Mouse (Mus musculus): ENCODE results near the gene Tada2a. TPM values are rescaled to one million over a fixed set of nuclear protein-coding genes. Genes with fewer than 3 reads are reported as not detected.
A peak's percentile ranks its signal among the peaks of the same experiment; 100 is the strongest.

Gene Tada2a
- polyA plus RNA-seq (2015; fragmentation: Nextera tagmentation; extraction: Ambion mirVana) = 38.8 and 40.1 TPM in 2 replicates

DNA sequence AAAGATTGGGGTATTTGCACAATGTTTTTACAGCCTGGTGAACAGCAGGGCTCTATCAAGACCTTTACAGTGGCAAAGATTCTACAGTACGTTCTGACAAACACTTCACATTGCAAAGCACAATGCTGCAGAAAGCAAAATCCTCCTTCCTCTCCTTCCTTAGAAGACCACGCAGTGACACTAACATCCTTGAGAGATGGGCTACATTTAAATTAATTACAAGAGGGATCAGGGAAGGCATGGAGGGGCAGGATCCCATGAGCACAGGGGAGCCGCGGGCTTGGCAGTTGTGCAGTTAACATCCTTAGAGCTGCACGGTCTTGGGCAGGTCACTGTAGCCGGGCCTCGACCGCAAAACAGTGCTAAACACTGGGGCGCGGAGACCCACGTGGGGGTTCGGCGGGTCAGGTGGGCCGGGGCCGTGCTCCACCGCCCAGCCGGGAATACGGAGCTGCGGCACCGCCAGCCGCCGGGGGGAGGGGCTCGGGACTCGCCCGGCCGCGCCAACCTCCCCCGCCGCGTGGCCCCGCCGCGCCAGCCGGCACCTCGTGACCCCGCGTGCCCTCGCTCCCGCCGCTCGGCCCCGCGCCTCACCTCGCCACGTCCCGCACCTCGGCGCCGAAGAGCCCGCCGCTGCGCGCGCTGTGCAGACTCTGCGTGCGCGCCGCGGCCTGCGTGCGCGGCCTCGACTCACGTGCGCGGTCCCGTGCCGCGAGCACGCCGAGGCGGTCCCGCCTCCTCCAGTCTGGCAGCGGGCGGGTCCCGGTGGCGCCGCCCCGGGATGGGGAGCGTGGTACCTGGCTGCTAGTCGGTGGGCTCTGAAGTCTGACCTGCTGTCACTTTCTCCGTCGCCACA is at the start of gene Tada2a, which contains the start of gene Acaca:
Tada2a (minus strand) TSS at position 658 of the 856 bp plus-strand sequence.
Acaca (plus strand) TSS at position 730 of the 856 bp plus-strand sequence.
- H3K4me3 ChIP-seq = peak within 1 kb of the TSS; percentile 79
- no peaks in the 10 kb centered on the region for H3K9me3 ChIP-seq (replicated peaks)
- peaks cover 28% of the 10 kb centered on the region for H3K36me3 ChIP-seq (ENCODE audit: poor library complexity, severe bottlenecking)
- H3K27ac ChIP-seq = no peak within 1 kb of the TSS; the same call in 1 of the 2 replicates
- ATAC-seq = peak; percentile 94
- H3K9ac ChIP-seq = peak within 1 kb of the TSS; percentile 88
- H3K4me2 ChIP-seq = peak within 1 kb of the TSS; percentile 68
- H3K4me1 ChIP-seq = peaks cover 28% of the 10 kb centered on the region
- under 1% methylated on average over 77 of the region's 83 CpGs for WGBS
- no peaks in the 10 kb centered on the region for H3K27me3 ChIP-seq

DNA sequence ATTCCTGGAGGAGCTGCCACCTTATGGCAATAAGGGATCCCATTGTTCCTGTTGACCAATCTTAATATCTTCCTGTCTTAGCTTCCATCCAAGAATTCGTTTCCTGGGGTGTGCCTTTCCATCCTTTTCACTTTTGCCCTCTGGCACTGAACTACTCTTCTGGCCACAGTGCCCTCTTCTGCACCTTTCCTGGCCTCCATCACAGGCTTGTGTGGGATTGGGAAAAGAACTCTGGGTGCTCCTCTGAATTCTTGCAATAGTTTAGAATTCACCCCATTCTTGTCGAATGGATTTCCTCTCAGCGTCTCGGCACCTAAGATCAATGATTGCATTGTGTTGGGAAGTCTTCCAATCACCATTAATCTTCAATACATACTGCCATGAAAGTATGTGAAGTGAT is 49.2 kb upstream of the Tada2a start:
- peaks cover 10% of the 10 kb centered on the region for H3K27me3 ChIP-seq
- H3K9me3 ChIP-seq (replicated peaks) = no peaks in the 10 kb centered on the region
- ATAC-seq = no peak
- H3K4me3 ChIP-seq = peak overlapping the region; percentile 83
- H3K9ac ChIP-seq = peak overlapping the region; percentile 80; the same call in 1 of the 2 replicates
- peak overlapping the region; percentile 65 for H3K4me2 ChIP-seq
- no peak overlapping the region for H3K27ac ChIP-seq
- H3K36me3 ChIP-seq (ENCODE audit: poor library complexity, severe bottlenecking) = no peaks in the 10 kb centered on the region
- 46% methylated on average over 4 of the region's 4 CpGs for WGBS
- H3K4me1 ChIP-seq = peaks cover 28% of the 10 kb centered on the region

DNA sequence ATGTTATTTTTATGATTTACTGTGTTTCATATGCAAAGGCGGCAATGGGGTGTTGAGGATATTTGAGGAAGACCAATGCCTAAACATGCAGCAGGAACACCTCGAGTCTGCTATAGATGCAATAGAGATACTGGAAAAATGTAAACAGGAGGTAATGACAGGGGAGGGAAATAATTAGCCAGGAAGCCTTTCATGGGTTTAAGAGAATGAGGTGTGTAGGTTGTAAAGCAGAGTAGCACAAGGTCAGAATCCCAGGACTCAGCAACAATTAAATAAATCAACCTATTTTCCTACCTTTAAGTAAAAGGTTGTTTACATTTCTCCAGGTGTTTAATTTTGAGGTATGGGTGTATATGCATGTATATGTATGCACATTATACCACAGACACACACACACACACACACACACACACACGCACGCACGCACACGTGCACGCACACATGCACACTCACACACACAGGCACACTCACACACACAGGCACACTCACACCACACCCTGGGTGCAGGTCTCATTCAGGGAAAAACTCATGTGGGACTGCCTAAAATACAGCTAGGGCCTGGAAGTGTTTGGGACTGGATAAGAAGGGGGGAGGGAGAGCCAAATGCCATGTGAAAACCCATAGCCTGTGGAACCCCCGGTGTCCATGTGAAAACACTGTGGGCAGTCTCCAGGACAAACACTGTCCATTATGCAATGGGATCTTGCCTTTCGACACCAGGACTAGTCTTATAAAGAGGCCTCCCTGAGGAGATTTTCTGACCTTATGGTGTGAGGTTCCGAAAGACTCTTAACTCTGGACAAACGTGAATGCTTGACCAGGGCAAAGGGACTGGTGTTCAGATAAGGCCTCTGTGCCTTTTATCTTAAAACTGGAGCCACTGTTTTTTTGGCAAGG is 43.4 kb upstream of the Tada2a start:
- Histone ChIP-seq H3K9ac (no peak overlapping the region), H3K4me2 (no peak overlapping the region), H3K9me3 (replicated peaks) (no peaks in the 10 kb centered on the region), H3K36me3 (ENCODE audit: poor library complexity, severe bottlenecking) (no peaks in the 10 kb centered on the region), H3K4me3 (no peak overlapping the region), H3K27ac (no peak overlapping the region), H3K4me1 (peaks cover 7% of the 10 kb centered on the region), H3K27me3 (peaks cover 8% of the 10 kb centered on the region)
- WGBS = 64% methylated on average over 11 of the region's 11 CpGs
- no peak for ATAC-seq

DNA sequence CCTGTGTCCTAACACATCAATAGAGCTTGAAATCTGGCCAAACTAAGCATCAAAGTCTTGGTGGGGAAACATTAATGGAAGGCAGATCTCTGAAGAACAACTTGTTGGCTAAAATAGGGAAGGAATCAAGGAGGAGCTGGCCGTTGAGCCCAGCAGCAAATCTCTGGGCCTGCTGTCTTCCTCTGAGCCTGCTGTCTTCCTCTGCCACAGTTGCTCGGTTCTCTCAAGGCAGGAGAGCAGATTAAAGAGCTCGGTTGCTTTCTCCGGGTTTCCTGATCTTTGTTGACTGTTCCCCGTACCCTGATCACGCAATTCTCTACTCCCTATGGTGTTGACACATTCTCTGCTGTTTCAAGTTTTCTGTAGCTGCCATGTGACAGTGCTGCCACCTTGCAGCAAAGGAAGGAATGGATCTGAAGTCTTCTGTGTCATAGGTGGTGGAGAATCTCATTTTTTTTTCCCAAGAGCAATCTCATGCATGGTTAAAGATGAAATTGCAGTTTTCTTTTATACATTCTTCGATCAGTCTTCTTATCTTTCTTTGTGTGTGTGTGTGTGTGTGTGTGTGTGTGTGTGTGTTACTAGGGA is 39.4 kb upstream of the Tada2a start:
- no peak overlapping the region for H3K4me3 ChIP-seq
- no peak overlapping the region for H3K9ac ChIP-seq
- no peak for ATAC-seq
- H3K27me3 ChIP-seq = no peaks in the 10 kb centered on the region; the same call in none of the 2 replicates
- H3K4me1 ChIP-seq = peaks cover 7% of the 10 kb centered on the region
- H3K4me2 ChIP-seq = no peak overlapping the region
- no peak overlapping the region for H3K27ac ChIP-seq
- no peaks in the 10 kb centered on the region for H3K36me3 ChIP-seq (ENCODE audit: poor library complexity, severe bottlenecking)
- no peaks in the 10 kb centered on the region for H3K9me3 ChIP-seq (replicated peaks)
- WGBS = 25% methylated on average over 7 of the region's 7 CpGs

DNA sequence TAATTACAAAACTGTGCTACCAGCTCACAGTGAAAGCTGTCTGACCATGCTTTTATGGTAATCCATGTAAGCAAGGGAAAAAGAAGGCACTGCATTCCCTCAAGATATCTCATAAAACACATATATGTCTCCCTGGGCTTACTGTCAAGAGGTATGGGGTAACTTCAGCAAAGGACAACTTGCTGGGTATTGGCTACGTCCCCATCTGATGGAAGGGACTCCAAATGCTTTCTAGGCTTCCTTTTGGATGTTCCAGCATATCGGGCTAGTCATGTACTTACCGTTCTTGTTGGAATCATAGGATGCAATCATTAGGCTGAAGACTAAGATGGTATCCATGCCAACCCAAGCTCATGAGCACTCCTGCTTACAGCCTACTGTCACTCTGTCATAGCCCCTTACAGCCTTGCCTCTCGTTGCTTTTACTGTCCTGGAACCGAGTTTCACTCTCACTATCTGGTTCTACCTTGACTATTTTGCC is 37.7 kb upstream of the Tada2a start, which contains the start of gene Gm11437:
Gm11437 (minus strand) TSS at position 431 of the 481 bp plus-strand sequence.
- WGBS = 89% methylated on average over 5 of the region's 5 CpGs
- Histone ChIP-seq H3K9me3 (replicated peaks) (no peaks in the 10 kb centered on the region), H3K36me3 (ENCODE audit: poor library complexity, severe bottlenecking) (no peaks in the 10 kb centered on the region), H3K9ac (no peak within 1 kb of the TSS), H3K4me2 (no peak within 1 kb of the TSS), H3K27ac (no peak within 1 kb of the TSS), H3K4me3 (no peak within 1 kb of the TSS), H3K27me3 (no peaks in the 10 kb centered on the region; the same call in none of the 2 replicates), H3K4me1 (peaks cover 7% of the 10 kb centered on the region)
- no peak for ATAC-seq

DNA sequence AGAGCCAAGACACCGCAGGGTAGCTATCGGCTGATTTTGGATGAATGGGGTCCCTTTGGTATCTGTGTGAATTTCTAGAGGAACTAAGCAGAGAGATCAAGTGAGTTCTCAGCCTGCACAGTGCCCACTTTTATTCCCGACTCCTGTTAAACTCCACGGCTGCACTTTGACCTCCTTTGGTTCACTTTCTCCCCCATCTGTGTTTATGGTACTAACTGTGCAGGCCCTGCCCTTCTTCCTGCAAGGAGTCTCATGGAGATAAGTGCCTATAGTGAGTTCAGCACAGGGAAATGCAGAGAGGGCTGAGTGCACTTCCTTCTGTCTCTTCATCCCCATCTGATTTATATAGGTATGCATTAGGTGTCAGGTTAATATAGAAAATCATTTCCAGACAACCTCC is 35.2 kb upstream of the Tada2a start:
- Histone ChIP-seq H3K4me3 (no peak overlapping the region), H3K27me3 (no peaks in the 10 kb centered on the region; the same call in 1 of the 2 replicates), H3K4me1 (0 out of 2 replicates have a peak, but pooled peaks cover 2% of the 10 kb centered on the region), H3K27ac (no peak overlapping the region), H3K9ac (no peak overlapping the region), H3K36me3 (ENCODE audit: poor library complexity, severe bottlenecking) (no peaks in the 10 kb centered on the region), H3K9me3 (replicated peaks) (no peaks in the 10 kb centered on the region), H3K4me2 (no peak overlapping the region)
- 74% methylated on average over 4 of the region's 4 CpGs for WGBS
- ATAC-seq = no peak

DNA sequence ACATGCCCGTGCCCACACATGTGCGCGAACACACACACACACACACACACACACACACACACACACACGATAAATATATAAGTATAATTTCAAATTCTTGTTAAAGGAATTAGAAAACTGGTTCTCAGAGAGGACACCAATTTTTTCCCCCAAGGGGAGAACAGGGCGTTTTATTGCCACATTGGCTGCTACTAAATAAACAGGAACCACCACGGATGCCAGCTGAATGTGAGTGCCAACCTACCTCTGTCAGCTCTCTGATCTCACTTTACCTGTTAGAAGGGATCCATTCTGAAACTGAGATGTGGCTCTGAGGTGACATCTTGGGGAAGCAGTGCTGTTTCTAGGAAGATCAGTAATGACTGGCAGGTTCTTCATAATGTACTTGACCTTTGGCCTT is 34.7 kb upstream of the Tada2a start:
- no peak overlapping the region for H3K4me3 ChIP-seq
- no peak overlapping the region for H3K4me2 ChIP-seq
- no peak for ATAC-seq
- 0 out of 2 replicates have a peak, but pooled peaks cover 2% of the 10 kb centered on the region for H3K4me1 ChIP-seq
- WGBS = 90% methylated on average over 6 of the region's 6 CpGs
- no peaks in the 10 kb centered on the region for H3K9me3 ChIP-seq (replicated peaks)
- H3K27me3 ChIP-seq = no peaks in the 10 kb centered on the region
- no peaks in the 10 kb centered on the region for H3K36me3 ChIP-seq (ENCODE audit: poor library complexity, severe bottlenecking)
- H3K27ac ChIP-seq = no peak overlapping the region
- no peak overlapping the region for H3K9ac ChIP-seq

DNA sequence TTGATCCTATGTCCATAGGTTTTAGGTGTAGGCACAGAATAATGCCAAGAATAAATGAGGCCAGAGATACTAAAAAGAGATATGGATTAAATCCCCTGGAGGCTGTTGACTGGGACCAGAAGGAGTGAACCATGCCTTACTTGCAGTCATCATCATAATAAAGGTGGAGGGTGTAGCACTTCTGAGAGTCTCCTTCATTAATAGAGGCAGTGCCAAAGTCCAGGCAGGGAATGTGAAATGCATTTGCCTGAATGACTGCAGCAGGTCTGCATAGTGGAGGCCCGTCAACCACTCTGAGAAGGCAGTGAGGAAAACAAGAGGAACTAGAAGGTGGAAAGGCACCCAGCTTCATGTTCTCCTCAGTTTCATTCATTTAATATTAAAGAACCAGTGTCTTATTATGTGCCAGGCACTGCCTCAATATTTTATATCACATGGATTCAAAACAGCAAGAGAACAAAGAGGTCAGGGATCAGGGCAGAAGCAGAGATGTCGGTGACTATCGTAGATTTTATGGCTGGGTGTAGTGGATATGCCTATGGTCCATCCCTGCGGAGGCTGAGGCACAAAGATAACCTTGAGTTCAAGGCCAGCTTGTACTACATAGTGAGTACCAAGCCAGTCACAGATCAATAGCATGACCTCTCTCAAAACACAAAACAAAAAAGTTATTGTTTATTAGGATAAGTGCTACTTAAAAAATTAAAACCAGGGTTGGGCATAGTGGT is 27.3 kb upstream of the Tada2a start:
- Histone ChIP-seq H3K4me3 (no peak overlapping the region), H3K9me3 (replicated peaks) (no peaks in the 10 kb centered on the region), H3K27ac (no peak overlapping the region), H3K36me3 (ENCODE audit: poor library complexity, severe bottlenecking) (no peaks in the 10 kb centered on the region), H3K4me2 (no peak overlapping the region), H3K27me3 (no peaks in the 10 kb centered on the region), H3K9ac (no peak overlapping the region), H3K4me1 (no peaks in the 10 kb centered on the region)
- WGBS = 95% methylated on average over 4 of the region's 4 CpGs
- ATAC-seq = no peak

DNA sequence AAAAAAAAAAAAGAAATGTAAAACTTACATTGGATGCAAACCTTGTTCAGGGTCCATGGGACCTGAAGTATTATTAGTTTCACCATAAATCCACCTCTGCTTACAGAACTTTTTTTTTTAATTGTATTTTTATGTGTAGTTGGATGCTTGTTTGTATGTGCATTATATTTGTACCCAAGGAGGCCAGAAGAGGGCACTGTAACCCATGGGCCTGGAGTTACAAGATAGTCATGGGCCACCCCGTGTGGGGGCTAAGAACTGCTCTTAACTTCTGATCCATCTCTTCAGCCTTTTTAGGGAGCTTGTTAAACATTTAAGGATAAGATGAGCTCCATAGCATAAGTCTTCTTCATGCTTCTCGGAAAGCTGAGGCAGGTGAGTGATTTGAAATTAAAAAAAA is 21.5 kb upstream of the Tada2a start:
- WGBS = 68% methylated on average over 2 of the region's 2 CpGs
- Histone ChIP-seq H3K4me3 (no peak overlapping the region), H3K27ac (no peak overlapping the region), H3K36me3 (ENCODE audit: poor library complexity, severe bottlenecking) (no peaks in the 10 kb centered on the region), H3K4me1 (peaks cover 8% of the 10 kb centered on the region), H3K9me3 (replicated peaks) (no peaks in the 10 kb centered on the region), H3K27me3 (no peaks in the 10 kb centered on the region), H3K4me2 (no peak overlapping the region), H3K9ac (no peak overlapping the region)
- ATAC-seq = no peak

DNA sequence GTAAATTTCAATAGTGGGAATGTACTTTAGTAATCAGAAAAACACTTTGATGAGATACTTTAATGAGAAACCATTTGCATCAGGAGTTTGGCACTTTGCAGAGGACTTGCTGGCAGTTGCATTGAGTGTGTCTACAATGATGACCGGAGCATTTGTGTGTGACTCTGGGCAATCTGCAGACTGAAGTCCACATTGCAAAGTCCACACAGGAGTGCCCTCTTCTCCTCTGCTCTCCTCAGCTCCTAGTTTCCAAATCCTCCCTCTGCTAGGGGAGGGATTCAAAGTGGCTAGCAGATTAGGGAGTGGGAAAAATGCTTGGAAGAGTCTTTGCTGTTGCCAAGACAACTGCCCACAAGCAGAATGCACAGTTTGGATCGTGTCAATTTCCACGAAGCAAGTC is 16.7 kb upstream of the Tada2a start:
- no peak overlapping the region for H3K4me3 ChIP-seq
- no peak overlapping the region for H3K4me2 ChIP-seq
- ATAC-seq = no peak
- H3K9me3 ChIP-seq (replicated peaks) = no peaks in the 10 kb centered on the region
- H3K27ac ChIP-seq = no peak overlapping the region
- H3K36me3 ChIP-seq (ENCODE audit: poor library complexity, severe bottlenecking) = no peaks in the 10 kb centered on the region
- H3K9ac ChIP-seq = no peak overlapping the region
- WGBS = 42% methylated on average over 3 of the region's 3 CpGs
- H3K4me1 ChIP-seq = peaks cover 8% of the 10 kb centered on the region
- no peaks in the 10 kb centered on the region for H3K27me3 ChIP-seq

DNA sequence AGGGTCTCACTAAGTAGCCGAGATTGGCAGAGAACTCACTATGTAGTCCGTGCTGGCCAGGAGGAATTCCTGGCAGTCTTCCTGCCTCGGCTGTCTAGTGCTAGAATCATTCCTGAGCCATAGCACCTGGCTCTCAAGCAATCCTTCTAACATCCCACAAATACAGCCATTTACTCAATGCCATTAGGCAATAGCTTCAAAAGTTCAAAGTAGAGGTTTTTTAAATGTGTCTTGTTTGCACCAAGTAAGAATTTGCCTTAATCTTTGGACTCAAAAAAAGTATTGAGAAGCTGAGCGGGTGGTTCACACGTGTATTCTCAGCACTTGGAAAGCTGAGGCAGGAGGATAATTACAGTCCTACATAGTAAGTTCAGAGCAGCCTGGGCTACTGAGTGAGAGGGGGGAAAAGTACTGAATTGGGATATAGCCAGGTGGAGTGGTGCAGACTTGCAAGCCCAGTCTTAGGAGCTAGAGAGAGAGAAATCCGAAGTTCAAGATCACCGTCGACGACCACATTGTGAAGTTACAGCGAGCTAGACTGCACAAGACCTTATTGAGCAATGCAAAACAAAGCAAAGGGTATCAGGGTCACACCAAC is 15.9 kb upstream of the Tada2a start:
- 65% methylated on average over 10 of the region's 10 CpGs for WGBS
- Histone ChIP-seq H3K27me3 (no peaks in the 10 kb centered on the region), H3K9me3 (replicated peaks) (no peaks in the 10 kb centered on the region), H3K4me2 (no peak overlapping the region), H3K27ac (no peak overlapping the region), H3K4me3 (no peak overlapping the region), H3K4me1 (peaks cover 8% of the 10 kb centered on the region), H3K36me3 (ENCODE audit: poor library complexity, severe bottlenecking) (no peaks in the 10 kb centered on the region), H3K9ac (no peak overlapping the region)
- no peak for ATAC-seq
